Mouse (Mus musculus) adrenal gland, adult 10 weeks (tissue): ENCODE results near the gene Abca8b. TPM values are rescaled to one million over a fixed set of nuclear protein-coding genes. Genes with fewer than 3 reads are reported as not detected.

Experiments used
- polyA plus RNA-seq: library from polyadenylated mRNA; stranded (reverse); fragments of 350-450 nt; fragmentation: Illumina TruSeq; extraction: RNeasy Lipid Tissue Mini Kit (QIAGEN cat#74804); gene quantifications from one replicate; pipeline ENCODE4 v1.2.3, GENCODE M21; 2014; ENCODE audit warnings: low read depth, low replicate concordance

The Abca8b gene
- 33.8 TPM for polyA plus RNA-seq

DNA sequence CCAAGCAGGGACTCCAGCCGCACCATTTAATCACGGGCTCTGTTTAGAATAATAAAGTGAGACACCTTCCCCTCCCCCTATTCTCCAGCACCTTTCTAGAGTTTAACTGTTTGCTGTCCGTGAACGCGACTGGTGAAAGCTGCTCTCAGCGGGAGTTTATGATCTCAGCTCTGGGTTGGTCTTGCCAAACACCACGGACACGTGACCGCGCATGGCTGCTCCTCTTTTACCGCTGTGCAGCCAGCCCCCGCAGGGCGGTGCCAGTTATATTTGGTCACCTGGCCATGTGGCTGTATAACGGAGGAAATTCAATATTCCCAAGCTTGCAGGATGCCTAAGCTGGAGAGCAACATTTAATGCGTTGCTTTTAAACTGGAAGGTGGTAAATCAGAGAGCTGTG is at the start of gene Abca8b:
Abca8b (minus strand) TSS at position 222 of the 400 bp plus-strand sequence.

Other genes with a start within 250 kb of the Abca8b start
- not detected for gene 1700012B07Rik, start 167.8 kb downstream of the Abca8b start, polyA plus RNA-seq
- gene Abca8a, start 100.1 kb upstream of the Abca8b start, polyA plus RNA-seq: 61.3 TPM
- gene Abca9, start 172.4 kb upstream of the Abca8b start, polyA plus RNA-seq: 21.9 TPM